Mouse (Mus musculus): ENCODE results near the gene Olfr948.

Olfr948 gene

GRCm38 (mm10) chr9:39325945-39326344, at the start of gene Olfr948:
Gene Olfr948 (minus strand): TSS chr9:39326045.
- no peak for DNase-seq (ENCODE audit: low spot score in 2 of 2)

GRCm38 (mm10) chr9:39287136-39287535, 38.7 kb downstream of the Olfr948 start:
- no peak for DNase-seq (ENCODE audit: low spot score in 2 of 2)

- DNase-seq (ENCODE audit: low spot score in 2 of 2): no peak
These were observed 49.1 kb downstream of the Olfr948 start, which contains the start of gene Olfr945 for GRCm38 (mm10) chr9:39276718-39277117. Gene Olfr945 (minus strand): TSS chr9:39276818.

Measured in urinary bladder, adult 18-20 months (tissue).